Mouse (Mus musculus) gastrocnemius, postnatal 4 days (tissue): ENCODE data around the gene Mxd1. TPM values are rescaled to one million over a fixed set of nuclear protein-coding genes. Genes with fewer than 3 reads are reported as not detected.
A peak's percentile ranks its signal among the peaks of the same experiment; 100 is the strongest.

Source experiments
- DNase-seq, 2 experiments: peaks; one replicate each; pipeline ENCODE4 v3.0.0; 2021 to 2022; ENCODE audit warnings: low spot score in 2 of 2, mixed read lengths in 2 of 2
- long read RNA-seq, 2 experiments: library from polyadenylated mRNA; stranded (forward); transcript quantifications; one replicate each; pipeline ENCODE4 v2.0.0; 2021
- total RNA-seq, 2 experiments: library from RNA; stranded (reverse); gene quantifications; 2 replicates each; pipeline ENCODE4 v1.2.3; 2021

Mxd1 gene
- total RNA-seq, result 1 to 10 TPM; 6.7 to 9.8 TPM
- long read RNA-seq, experiment 1, full-length matches to known transcripts, result 4 of 6 reads
- long read RNA-seq, experiment 1, partial matches to known transcripts, result 0 of 6 reads
- long read RNA-seq, experiment 1, other reads (novel, unspliced or antisense), result 2 of 6 reads
- long read RNA-seq, experiment 2, full-length matches to known transcripts, result 7 of 12 reads
- long read RNA-seq, experiment 2, partial matches to known transcripts, result 0 of 12 reads
- long read RNA-seq, experiment 2, other reads (novel, unspliced or antisense), result 5 of 12 reads

DNA sequence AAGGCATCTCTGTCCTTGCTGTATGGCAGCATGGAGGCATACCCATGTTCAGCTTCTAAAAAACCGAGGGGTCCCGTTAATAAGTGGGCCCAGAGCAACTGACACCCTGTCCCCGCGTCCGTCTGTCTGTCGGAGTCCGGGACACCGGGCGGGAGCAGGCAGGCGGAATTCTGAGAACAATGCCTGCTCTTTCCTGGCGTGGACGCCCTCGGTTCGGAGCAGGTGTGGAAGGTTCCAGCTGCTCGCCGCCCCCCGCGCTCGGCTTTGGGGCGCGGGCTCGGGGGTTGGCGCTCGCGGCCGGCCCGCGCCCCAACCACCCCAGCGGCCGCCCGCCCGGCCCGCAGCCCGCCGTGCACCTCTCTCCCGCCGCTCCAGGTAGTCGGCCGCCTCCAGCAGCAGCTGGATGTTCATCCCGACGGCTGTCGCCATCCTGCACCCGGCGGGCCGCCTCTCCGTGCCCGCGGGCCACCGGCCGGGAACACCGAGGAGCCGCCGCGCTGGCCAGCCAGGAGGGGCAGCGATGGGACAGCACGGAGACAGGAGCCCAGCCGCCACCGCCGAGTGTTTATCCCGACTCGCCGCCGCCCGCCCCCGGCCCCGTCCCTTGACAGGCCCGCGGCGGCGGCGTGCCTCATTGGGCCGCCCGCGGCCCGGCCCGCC is at the start of gene Mxd1:
TSS of gene Mxd1 (minus strand) at position 582 of the 660 bp plus-strand sequence.
- DNase-seq, result no peak

DNA sequence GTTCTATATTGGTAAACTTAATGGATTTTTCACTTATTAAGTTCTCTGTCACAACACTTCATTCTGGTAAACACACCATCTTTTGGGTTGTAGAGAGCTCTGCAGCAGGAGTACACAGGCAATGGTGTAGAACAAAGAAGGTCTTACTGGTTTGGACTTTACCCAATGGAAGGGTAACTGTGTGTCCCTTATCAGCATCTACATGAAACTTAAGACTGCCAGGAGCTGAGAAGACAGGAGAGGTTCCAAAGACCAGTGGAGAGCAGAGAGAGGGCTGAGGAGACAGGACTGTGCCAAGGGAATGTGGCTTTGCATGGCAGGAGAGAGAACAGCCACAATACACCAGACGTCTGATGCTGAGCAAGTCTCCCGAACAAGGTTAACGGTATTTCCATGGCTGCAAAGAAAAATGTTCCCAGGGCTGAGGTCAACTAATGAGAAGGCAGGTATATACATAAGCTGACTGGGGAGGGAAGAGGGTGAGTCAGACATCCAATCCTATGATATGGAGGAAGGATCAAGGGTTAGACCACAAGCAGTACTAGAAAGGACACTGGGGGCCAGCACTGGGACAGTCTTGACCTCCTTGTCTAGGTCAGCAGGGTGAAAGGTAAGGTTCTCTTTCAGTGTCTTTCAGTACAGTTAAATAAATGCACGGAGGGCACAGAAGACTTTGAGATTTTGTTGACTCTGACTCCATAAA is 39.3 kb upstream of the Mxd1 start:
- no peak for DNase-seq

DNA sequence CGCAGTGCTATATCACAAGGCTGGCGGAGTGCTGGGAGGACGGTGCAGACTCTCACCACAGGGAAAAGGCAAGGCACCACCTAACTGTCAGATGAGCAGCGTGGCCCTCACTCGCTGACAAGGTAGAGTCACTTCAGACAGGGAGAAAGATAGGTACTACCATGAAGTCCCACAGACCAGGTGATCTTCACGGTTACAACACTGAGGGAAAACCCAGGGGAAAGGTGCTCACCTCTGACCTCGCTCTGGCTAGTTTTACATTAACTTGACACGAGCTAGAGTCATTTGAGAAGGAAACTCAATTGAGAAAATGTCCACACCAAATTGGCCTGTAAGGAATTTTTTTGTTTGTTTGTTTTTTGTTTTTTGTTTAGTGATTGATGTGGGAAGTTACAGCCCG is 33.6 kb upstream of the Mxd1 start:
- DNase-seq, result no peak

DNA sequence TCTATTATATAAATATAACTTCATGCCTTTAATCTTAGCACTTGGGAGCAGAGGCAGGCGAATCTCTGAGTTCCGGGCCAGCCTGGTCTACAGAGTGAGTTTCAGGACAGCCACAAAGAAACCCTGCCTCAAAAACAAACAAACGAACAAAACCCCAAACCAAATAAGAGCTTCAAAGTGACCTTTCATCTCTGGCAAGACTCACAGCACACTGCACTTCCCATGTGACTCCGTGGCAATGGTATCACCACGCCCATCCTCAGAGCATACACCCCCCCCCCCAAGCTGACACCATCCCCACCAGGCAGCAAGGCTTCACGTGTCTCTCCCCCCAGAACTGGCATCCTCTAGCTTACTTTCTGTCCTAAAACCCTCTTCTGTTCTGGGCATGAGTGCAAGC is 28.9 kb upstream of the Mxd1 start:
- DNase-seq, result no peak

DNA sequence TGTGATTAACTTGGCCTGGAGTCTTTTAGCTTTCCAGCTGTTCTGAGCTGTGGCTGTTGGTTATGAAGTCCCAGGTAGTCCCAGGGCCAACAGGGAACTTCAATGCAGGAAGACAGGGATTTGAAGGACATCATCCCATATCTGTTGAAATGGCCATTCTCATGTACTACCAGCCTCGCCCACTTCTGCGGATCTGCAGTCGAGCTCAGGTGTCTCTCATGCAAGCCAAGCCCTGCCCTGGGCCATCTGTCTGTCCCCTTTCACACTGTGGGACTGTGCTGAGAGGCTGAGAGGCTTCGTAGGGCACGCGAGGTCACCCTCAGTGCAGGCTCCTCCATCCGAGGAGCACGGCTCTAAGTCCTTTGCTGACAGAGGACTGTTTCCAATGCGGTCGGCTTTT is 27.3 kb upstream of the Mxd1 start:
- no peak for DNase-seq

DNA sequence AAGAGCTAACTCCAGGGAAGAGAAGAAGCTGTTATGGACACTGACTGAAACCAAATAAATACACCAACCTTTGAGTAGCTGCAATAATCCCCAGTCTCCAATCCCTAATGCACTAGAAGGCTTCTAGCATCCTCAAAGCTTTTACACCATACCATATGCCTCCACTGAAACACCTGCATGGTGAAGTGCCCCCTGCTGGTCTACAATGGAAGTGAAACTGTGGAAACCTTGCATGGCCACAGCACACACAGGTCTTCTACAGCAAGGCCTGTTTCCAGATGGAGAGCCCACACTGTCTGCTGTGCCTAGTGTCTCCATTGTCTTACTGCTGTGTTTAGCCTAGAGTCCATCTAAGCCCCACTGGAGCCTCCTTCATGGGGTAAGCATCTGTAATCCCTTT is 25.5 kb upstream of the Mxd1 start:
- DNase-seq, result peak in 1 of 2 experiments; percentile 21

DNA sequence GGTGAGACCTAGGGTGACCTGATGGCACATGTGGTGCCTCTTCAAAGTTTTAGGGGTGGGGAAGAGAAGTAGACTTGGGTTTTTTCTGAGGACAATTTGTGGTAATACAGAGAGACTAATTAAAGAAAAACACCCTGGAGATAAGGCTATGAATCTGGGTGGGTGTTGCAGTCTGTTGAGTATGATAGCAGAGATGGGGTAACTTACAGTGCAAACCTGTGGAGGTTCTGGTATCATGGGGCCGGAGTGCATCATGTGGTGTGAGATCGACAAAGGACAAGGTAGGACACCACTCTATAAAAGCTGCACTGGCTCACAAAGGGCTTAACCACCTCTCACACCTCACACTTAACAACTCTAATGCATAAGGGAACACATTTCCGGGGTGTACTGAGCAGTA is 20.7 kb upstream of the Mxd1 start:
- DNase-seq, result no peak

DNA sequence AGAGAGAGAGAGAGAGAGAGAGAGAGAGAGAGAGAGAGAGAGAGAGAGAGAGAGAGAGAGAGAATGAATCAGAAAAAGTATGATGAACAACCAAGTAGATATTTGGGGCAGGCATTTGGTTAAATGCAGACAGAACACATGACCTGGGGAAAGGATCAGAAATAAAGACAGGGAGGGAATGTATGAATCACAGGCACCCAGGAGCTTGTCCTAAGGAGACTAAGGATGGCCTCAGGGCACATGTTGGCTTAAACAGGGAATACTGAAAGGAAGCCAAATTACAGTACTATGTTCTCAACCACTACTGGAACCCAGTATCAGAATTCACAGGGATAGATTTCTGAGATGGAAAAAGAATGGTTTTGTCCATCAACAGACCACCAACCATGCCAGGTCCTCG is 18.0 kb upstream of the Mxd1 start:
- no peak for DNase-seq

DNA sequence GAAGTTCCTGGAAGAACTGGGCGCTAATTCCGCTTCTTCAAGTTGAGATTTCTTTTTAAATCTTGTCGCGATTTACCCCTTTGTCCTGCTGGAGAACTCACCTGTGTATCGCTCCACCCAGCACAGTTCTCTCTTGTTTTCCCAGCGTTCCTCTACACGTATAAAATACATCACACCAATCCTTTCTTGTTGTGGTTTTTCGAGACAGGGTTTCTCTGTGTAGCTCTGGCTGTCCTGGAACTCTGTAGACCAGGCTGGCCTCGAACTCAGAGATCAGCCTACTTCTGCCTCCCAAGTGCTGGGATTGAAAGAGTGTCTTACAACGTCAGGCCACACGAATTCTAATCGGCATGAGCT is 15.7 kb upstream of the Mxd1 start:
- no peak for DNase-seq

DNA sequence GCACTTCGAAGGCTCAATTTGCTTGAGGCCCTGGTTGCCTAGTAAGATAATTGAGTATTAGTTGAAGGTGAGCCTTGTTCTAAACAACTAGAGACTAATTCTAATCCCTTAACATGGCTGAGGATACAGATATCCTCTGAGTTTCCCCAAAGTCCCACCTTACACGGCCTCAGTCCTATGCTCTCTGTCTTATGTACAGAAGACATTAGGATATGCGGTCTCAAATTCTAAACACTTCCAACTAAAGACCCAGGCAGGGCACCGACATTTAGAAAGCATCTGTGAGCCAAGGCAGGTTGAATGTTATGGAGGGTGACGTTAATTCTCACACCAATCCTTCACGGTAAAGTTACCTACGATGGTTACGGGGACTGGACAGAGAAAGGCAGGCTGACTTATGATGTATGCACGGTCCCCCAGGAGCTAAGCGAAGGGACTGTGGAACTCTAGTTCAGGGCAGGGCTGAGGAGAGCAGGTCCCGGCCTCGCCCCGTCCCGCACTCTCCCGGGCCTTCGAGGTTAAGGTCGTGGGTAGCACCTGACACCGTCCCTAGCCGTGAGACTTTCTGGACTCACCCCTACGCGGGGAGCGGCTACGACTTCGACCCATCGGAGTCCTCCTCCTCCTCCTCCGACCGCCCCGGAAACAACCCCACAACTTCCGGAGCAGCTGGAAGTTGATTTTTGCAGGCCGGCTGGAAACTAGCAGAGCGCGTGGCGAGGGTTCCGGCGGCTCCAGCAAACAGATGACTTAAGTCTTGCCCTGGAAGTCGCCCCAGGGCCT is 15.1 kb upstream of the Mxd1 start, which contains the start of gene Snrnp27:
TSS of gene Snrnp27 (minus strand) at position 651 of the 783 bp plus-strand sequence.
- peak; percentile 84 to 91 for DNase-seq

DNA sequence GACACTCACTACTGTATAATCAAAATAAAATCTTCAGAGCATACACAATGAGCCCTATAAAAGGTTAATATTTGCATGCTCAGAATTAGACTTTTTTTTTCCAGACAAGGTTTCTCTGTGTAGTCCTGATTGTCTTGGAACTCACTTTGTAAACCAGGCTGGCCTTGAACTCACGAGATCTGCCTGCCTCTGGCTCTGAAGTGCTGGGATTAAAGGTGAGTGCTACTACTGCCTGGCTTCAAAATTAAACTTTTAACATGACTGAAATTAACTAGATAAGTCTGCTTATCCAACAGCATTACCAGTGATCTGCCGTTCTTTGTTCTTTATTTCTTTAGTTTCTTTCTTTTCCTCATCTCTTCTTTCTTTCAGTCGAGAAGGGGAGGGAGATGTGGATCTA is 12.3 kb upstream of the Mxd1 start:
- DNase-seq, result no peak

DNA sequence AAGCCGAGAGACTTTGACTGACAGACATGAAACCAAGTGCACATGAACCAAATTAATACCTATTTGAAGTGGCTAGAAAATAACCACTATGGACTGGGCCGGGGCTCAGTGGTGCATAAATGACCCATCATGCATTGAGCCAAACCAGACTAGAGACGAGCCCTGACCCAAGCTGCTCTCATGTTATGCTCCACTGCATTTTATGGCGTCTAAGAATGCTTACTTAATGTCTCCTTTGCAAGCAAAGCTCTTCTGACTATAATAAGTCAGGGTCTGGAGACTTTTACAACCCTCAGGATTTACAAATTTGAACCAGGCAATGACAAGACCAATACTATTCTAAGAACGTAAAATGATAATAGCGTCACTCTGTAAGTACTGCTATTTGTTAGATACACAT is 9.4 kb upstream of the Mxd1 start:
- DNase-seq, result no peak

DNA sequence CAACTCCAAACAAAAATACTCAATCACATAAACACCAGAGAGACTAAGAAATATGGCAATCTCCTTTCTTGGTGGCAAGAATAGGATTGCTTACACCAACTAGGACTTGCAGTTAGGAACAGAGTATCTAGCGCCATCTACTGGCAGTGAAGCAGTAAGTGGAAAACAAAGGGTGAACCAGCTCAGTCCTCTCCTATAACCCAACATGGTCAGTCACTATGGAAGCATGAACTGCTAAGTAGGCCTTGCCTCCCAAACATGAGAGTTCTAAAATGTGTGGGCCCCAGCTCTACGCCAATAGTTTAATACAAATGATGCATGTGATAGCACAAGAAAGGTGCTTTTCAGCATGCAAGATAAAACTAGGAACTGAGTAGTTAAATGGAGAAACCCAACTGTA is 1.9 kb upstream of the Mxd1 start:
- peak in 1 of 2 experiments; percentile 31 for DNase-seq

DNA sequence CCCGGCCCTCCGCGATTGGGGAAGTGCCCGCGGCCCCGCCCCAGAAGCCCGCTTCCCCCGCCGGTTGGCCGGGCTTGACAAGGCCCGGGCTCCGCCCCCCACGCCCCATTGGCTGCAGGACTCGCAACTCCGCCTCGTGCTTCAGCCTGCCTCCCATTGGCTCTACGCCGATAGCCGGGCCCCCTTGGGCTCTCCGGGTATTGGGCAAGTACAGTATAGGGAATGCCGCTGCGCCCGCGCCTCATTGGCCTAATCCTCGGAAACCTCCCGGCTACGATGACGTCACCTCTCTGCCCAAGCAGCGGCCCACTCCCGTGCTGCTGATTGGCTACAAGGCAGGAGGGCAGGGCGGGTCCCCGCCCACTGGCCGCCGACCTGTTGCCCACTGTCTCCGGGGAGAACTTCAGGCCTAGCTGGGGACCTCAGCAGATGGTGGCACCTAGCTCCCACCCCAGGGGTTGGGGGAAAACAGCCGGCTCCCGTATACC is 323 bp upstream of the Mxd1 start:
- peak; percentile 100 for DNase-seq

DNA sequence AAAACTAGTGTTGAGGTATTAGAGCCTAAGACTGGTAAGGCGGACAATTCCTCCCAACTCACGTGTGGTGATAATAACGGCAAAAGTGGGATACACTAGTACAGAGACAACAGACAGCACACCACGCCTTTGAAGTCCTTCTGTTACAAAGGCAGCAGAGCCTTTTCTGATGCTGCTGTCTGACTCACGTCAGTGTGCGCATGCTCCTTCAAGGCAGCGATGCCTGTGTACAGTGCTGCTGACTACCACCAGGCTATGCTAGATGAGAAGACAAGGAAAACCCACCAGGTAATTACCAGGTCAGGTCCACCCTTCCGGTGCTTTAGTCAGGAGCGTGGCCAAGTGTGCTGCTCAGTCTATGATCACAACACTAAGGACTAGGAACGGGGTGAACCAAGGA is 1.9 kb downstream of the Mxd1 start:
- no peak for DNase-seq

DNA sequence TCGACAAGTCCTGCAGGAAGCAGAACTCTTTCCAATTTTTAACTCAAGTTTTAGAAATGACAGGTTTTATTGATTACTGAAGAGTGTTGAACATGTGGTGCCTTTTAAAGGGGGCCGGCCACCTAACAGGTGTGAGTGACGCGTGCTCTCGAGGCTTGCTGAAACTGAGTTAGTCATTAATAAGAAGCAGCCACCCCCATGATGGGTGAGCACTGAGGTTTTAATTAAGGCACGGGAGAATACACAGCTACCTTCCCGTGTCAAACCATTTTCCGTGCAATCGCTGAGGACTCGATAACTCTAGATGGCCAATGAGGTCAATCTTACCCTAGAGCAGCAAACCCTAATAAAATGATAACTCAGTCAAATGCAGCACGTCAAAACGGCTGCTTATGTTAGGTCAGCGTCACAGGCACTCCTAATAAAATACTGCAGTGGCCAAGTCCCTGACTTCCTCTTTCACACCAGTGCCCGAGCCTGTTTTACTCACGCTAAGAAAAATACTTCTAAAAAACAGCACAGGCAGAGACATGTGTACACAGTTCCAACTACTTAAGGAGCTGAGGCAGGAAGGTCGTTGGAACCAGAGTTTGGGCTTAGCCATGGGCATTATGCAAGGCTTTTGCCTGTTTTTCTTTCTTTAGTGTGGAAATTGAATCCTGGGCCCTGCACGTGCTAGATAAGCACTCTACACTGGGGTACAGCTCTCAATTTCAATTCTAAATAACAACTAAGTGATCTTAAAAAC is 3.2 kb downstream of the Mxd1 start:
- no peak for DNase-seq

DNA sequence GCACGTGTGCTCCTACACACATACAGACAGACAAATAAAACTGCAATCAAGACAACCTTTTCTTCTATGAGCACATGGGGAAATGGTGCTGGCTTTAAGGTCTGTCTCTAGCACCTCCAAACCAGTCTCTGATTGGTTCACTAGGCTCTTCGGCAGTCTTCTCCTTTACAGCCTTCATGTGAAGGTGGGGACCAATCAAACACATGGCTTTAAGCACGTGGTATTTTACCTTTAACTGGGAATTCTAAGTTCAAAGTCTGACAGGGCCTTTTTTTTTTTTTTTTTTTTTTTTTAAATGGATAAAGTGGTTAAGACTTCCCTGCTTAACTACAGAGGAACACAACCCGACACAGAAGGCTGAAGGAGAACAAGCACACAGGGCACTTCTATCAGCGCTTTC is 3.9 kb downstream of the Mxd1 start:
- no peak for DNase-seq

DNA sequence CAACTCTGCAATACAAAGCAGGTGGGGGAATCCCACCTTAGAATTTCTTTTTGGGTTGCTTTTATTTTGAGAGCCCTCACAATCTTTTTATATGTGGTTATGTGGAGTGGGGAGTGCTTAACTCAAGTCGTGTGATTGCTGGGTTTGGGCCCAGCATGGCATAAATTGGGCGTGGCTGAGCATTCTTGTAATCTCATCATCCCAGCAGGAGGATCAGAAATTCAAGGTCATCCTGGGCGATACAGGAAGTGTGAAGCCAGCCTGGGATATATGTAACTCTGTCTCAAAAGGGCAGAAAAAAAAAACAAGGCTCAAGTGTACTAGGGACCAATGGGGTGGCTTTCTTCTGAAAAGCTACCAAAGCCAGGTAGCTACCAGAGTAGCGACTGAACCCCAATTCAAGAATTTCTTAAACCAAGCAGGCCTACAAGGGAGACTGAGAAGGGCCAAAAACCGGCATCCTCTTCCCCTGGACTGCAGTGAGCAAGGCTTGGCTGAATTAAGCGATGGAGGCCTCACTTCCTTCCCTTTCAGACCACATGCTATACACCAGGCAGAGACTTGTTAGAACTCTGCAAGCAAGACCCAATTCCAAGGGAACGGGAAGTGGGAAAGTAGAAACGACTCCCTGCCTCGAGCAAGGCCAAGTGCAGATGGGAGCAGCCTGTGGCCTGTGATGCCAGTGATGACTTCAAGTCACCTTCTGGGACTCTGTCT is 8.6 kb downstream of the Mxd1 start:
- no peak for DNase-seq

DNA sequence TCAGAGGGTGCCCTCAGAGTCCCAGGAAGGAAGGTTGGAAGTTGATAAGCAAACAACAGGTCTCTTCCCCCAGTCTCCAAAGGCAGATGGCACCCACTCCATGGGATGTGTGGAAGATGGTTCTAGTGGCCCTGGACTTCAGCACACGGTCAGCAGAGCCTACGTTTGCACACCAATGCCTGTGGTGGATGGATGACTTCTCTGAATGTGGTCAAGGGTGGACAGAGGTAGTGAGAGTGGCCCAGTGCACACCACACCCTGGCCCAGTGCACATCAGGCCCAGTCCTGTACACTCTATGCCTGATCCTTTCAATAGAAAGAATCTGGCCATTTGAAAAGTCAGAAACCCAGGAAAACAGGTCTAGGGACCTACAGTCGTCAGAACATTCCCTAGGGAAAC is 10.5 kb downstream of the Mxd1 start:
- no peak for DNase-seq

DNA sequence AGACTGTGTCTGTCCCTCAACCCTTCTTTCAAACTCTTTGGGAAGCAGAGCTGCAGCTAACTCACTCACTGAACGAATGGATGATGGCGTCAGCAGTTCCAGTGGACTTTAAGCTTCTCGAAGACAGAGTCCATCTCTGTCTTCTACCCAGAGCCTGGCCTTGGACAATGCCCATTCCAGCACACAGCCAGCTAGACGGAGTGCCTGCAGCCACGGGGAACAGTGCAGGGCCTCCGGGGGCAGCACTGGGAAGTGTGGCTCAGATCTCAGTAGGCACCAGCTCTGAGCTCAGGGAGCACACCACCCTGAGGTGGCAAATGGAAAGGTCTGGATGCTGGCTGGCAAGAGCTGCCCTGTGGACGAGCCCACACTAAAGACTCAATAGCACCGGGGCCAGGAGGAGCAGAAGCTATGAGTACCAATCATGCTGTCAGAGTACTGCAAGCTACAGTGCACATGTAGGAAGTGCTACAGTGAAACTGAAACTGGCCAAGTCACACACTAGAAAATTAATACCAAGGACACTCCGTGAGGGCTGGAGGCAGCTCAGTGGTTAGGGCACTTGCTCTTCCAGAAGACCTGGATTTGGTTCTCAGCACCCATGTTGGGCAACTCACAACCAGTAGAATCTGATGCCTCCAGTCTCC is 14.6 kb downstream of the Mxd1 start:
- no peak for DNase-seq
